Mouse (Mus musculus): ENCODE data around the gene Orc5. TPM values are rescaled to one million over a fixed set of nuclear protein-coding genes. Genes with fewer than 3 reads are reported as not detected.

Gene Orc5
- 10 to 100 TPM; 43.4 to 62.1 TPM for polyA plus RNA-seq (2017; shearing (Covaris generic))

GRCm38 (mm10) chr5:22550033-22550551 lies at the start of gene Orc5:
Orc5 (minus strand) TSS chr5:22550429.

Other genes with a start within 250 kb of the Orc5 start
- gene Reln, start 205.7 kb downstream of the Orc5 start, polyA plus RNA-seq (2017; shearing (Covaris generic)), result 1 to 10 TPM in 1 of 2 experiments, under 1 TPM in 1; 0.16 to 2.3 TPM
- gene Lhfpl3, start 195.6 kb upstream of the Orc5 start, polyA plus RNA-seq (2017; shearing (Covaris generic)), result under 1 TPM in 1 of 2 experiments, not detected in 1; 0.29 TPM